Mouse (Mus musculus): ENCODE measurements around the gene Lrpprc.

The Lrpprc gene

GRCm38 (mm10) chr17:84716252-84716872, 74.2 kb downstream of the Lrpprc start:
- no peak for DNase-seq (ENCODE audit: low spot score in 2 of 2)

DNA sequence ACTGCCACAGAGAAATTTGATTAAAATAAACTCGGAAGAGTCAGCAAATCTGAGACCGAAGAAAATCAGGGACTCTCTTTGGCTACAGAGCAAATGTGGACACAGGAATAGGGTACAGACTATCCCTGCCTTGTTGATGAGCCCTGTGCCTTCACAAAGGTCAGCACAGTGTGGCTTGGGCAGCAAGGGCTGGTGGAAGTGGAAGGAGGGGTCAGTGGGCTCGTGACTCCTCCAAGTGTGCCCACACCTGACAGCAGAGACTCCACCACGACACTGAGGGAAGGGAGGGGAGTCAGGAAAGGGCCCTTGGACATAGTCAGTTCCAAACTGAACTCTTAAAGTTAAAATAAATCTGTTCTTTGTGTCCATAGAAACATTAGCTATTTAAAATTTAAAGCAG, 75.7 kb downstream of the Lrpprc start:
- DNase-seq (ENCODE audit: low spot score in 2 of 2): no peak

GRCm38 (mm10) chr17:84713563-84714164, 76.9 kb downstream of the Lrpprc start:
- no peak for DNase-seq (ENCODE audit: low spot score in 2 of 2)

DNA sequence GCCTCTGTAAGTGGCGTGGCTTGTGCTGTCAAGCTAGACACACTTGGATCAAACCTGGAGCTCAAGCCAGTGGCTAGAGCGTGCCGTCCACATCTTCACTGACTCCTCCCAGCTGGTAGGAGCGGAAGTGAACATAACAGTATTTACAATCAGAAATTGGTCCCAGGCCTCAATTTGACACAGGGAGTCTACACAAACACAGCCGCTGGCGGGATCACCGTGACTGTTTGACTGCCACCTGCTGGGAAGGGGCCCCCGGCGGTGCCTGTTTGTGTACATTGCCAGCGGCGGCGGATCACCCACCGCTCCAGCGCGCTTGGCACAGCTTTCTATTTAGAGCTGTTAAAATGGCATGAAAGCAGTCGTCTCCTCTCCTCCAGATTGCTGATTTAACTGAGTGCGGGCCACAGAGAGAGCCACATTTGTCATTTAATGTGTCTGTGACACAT, 81.2 kb downstream of the Lrpprc start:
- DNase-seq (ENCODE audit: low spot score in 2 of 2): no peak

- DNase-seq (ENCODE audit: low spot score in 2 of 2): no peak
Observed at GRCm38 (mm10) chr17:84708818-84709217, 81.8 kb downstream of the Lrpprc start.

DNA sequence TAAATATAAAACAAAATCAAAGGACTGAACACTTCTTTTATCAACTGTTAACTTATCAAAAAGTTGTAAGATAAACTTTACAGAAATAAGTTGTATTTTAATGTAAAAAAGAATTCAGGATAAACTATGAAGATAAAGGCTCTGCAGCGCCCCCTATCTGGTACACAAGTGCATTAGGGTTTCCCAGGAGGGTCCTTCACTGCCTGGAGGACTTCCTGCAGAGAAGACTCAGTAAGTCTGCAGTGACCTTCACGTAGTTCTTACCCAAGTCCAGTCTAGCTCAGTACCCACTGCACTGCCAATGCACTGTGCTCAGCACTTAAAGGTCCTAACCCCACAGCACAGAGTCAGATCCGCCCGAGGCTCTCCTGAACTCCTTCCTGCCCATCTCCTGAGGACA, 83.2 kb downstream of the Lrpprc start:
- no peak for DNase-seq (ENCODE audit: low spot score in 2 of 2)

DNA sequence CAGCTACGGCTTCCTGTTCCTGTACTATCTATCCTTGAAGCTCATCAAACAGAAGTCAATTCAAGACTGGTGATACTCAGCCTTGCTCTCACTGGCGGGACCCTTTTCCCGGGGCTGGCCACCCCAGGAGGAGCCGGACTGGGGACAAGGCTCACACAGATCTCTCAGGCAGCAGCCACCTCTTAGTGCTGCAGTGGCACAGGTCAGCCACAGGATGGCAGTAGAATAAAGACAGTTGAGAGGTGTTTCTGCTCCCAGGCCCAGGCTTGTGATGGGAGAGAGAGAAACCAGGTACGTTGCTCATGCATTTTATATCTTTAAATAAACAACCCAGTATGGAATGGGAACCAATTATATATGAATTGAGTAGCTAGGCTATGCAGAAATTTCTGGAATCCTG, 91.9 kb downstream of the Lrpprc start:
- peak in 1 of 2 experiments; percentile 39 for DNase-seq (ENCODE audit: low spot score in 2 of 2)

DNA sequence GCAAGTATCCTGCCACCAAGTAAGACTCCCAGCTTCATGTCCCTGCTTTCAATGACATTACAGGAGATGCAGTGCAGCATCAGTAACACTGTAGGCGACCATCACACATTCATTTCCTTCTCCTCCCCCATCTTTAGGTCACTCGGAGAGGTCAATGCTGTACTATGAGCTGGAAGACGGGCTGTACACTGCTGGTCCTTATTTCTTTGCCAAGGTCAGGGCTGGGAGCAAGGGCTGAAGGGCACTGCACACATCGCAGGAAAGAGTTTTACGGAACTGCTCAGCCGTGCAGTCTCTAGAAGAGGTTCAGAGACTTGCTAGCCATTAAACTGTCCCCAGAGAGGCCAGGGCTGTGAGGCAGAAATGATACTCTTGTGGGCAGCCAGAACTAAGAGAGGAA, 94.1 kb downstream of the Lrpprc start:
- DNase-seq (ENCODE audit: low spot score in 2 of 2): no peak

DNA sequence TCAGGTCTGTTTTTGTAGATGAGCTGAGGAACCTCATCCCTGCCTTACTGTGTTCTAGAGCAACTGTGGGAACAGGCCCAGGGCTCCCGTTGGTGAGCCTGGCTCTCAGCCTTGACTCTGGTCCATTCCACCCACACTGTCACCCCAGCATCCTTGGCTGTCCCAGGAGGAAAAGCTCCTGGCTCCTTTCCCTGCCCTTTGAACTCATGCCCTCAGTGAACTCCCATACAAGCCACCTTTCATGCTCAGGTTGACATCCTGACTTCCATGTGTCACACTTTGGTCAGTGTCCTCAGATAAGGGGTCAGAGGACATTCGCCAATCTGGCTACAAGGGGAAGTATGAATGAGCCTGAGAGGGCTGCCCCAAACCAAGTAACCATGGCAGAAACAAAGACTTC, 96.8 kb downstream of the Lrpprc start:
- DNase-seq (ENCODE audit: low spot score in 2 of 2): no peak

- DNase-seq (ENCODE audit: low spot score in 2 of 2): no peak
Observed at GRCm38 (mm10) chr17:84690111-84690510, 100.5 kb downstream of the Lrpprc start.

GRCm38 (mm10) chr17:84689316-84689715, 101.3 kb downstream of the Lrpprc start:
- no peak for DNase-seq (ENCODE audit: low spot score in 2 of 2)

DNA sequence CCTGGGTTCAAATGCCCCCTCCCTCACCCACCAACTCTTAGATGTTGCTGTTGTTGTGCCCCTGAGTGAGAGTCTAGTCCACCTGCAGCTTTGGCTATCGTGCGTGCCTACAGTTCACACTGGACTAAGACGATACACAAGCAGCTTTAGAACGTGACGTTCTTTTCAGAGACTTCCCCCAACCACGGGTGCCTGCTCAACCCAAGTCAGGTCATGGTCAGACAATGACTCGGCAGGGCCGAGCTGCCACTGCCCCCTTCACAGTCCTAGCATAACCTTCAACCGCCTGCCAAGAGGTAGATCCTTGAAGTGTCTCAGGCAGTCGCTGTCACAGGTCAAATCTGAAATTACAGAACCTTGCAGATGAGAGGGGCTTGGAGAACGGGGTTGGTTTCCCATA, 101.8 kb downstream of the Lrpprc start:
- DNase-seq (ENCODE audit: low spot score in 2 of 2): no peak

- DNase-seq (ENCODE audit: low spot score in 2 of 2): no peak
Observed at GRCm38 (mm10) chr17:84687994-84688393, 102.6 kb downstream of the Lrpprc start.

- no peak for DNase-seq (ENCODE audit: low spot score in 2 of 2)
Observed at GRCm38 (mm10) chr17:84685286-84685685, 105.3 kb downstream of the Lrpprc start.

- DNase-seq (ENCODE audit: low spot score in 2 of 2): no peak
Observed at GRCm38 (mm10) chr17:84684284-84684683, 106.3 kb downstream of the Lrpprc start.

DNA sequence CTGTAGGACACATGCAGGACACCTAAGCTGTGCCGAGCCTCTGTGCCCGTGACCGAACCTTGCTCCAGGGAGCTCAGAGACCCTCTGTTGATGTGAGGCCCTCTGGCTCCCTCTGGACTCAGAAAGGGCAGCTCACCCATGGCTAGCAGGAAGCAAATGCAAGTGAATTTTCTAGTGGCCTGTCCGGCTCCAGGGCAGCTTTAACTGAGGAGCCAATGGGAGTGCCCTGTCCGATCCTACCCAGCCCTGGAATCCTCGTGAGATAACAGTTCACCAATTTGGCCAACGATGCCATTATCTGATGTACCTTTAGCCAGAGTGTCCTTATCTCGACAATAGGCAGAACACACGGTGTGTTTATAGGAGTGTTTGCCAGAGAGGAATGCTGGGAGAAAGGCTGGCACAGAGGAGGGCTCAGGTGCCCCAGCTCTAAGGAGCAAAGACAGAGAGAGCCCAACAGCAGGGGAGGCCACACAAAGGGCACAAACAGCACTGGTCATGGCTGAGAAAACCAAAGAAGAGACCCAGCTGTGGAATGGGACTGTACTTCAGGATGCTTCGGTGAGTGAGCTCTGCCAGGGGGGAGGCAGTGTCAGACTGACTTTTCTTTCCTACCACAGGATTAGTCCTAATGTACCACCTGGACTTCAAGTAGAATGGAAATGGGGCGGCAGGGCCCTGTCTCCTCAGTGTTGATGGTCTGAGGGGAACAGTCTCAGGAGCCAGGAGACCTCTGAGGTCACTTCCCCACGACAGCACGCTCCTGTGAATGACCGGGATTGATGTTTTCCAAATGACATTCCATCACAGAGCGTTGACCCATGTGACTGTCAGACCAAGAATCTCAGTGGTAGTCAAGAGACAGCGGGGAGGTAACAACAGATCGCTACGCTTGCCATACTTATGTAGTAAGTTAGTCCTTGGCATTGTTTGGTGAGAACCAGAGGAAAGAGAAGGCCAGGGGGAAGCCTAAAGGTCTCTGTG, 107.6 kb downstream of the Lrpprc start, which contains the start of gene Abcg5:
TSS of gene Abcg5 (minus strand) at position 278 of the 984 bp plus-strand sequence.
- DNase-seq (ENCODE audit: low spot score in 2 of 2): no peak

- DNase-seq (ENCODE audit: low spot score in 2 of 2): no peak
Observed at GRCm38 (mm10) chr17:84681670-84682069, 108.9 kb downstream of the Lrpprc start.

DNA sequence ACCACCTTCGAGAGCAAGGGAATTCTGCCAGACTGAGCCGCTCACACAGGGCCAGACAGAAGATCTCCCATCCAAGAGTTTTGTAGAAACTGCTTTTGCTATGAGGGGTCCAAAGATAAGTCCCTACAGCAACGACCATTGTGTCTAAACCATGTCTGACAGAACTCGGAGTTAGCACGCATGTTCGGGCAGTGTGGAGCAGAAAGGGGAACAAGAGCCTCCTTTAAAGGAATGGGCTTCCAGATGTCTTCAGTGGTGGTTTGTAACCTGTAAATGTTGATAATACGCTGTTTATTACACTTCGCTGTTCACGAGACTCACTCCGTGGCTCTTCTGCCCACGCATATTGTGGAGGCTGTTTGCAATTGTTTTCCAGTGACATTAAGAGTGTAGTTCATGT, 113.0 kb downstream of the Lrpprc start:
- DNase-seq (ENCODE audit: low spot score in 2 of 2): no peak

DNA sequence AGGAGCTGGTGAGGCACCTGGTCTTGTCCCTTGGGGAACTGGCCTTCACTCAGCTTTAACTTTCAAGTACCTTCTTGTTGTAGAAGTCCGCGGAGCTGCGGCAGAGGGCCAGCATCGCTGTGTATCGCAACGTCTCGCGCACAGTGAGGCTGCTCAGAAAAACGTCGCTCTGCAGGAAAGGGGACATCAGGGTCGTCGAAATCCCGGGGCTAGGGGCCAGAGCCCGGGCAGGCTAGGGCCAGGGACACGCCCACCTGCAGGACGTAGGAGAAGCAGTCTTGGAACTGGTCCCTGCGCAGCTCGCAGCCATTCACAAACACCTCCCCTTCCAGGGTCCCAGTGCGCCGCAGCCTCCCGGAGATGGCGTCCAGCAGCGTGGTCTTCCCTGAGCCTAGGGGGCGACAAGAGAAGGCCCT, 114.6 kb downstream of the Lrpprc start, which contains the start of gene Abcg8:
TSS of gene Abcg8 (plus strand) at position 352 of the 416 bp plus-strand sequence.
- no peak for DNase-seq (ENCODE audit: low spot score in 2 of 2)

DNA sequence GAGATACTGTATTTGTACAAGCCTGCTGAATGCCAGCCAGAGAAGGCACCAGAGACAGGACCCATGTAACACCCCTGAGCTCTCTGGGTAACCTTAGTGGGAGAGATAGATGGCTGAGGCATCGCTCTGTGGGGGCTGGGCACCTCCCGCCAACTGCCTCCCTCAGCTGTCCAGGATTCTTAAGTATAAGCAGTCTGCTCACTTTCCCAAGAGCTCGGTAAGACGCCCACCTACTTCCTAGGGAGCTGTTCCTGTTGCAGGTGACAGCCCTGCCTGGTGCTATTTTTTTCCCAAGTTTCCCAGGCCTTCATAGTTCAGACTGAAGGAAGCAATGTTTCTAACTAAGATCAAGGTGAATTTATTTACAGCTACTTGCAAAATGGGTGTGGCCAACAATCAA, 115.4 kb downstream of the Lrpprc start:
- no peak for DNase-seq (ENCODE audit: low spot score in 2 of 2)

DNA sequence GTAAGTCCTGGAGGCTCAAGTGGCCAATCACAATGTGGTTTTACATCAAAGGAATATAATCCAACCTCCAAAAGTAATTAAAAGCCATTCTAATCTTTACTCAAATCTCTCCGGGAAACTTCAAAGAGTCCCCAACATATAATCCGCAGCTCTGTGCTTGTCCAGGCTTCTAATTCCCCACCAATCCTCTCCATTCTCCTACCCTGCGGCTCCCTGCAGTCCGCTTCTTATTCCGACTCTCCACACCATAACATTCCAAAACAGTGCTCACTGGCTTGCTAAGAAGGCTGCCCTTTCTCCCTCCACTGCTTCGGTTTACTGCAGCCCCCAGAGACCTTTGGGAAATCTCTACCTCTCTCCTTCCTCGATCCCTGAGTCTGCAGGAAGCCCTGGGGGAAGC, 116.5 kb downstream of the Lrpprc start:
- no peak for DNase-seq (ENCODE audit: low spot score in 2 of 2)
